Mouse (Mus musculus): ENCODE measurements around the gene Fgf3.

GRCm38 (mm10) chr7:144878401-144878800, 40.5 kb downstream of the Fgf3 start:
- TF ChIP-seq CTCF (IDR thresholded peaks at IDR 0.05; ENCODE audit: low read depth, low read length) = no peak
- no peak for TF ChIP-seq POLR2A (IDR thresholded peaks at IDR 0.05; ENCODE audit: extremely low read depth, insufficient read depth, low read length)
